ENCODE assay signal across 35 mouse cellular contexts in the genomic region with DNA sequence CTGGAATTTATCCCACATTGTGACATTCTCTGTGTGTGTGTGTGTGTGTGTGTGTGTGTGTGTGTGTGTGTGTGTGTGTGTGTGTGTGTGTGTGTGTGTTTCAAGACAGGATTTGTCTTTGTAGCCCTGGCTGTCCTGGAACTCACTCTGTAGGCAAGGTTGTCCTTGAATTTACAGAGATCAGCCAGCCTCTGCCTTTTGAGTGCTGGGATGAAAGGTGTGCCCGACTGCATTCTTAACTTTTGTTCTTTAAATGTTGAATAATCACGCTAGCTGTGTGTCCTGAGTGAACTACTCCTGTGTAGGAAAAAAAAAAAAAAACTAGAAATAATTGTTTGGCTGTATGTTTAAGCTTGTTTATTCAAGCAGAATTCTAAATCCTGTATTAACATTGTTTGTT.
"Had no signal": no experiment of that assay in that cellular context is flagged by ENCODE, and none has a peak within 500 bp of the region (broad histone marks: within the 10 kb centered on the region; RNA-seq: fewer than 3 reads in every experiment).

No protein-coding gene starts in this region.

- H3K36me3 ChIP-seq: hindbrain, embryonic 13.5 days; hindbrain, embryonic 15.5 days had no signal

- H3K4me2 ChIP-seq: heart, embryonic 11.5 days; heart, embryonic 12.5 days; heart, embryonic 13.5 days; heart, embryonic 15.5 days; hindbrain, embryonic 12.5 days; hindbrain, embryonic 13.5 days; hindbrain, embryonic 14.5 days; hindbrain, embryonic 15.5 days; intestine, embryonic 15.5 days had no signal

- H3K27me3 ChIP-seq: heart, embryonic 12.5 days; heart, embryonic 13.5 days; heart, embryonic 15.5 days; hindbrain, embryonic 12.5 days; hindbrain, embryonic 13.5 days; hindbrain, embryonic 15.5 days; intestine, embryonic 15.5 days had no signal

- H3K9me3 ChIP-seq: heart, embryonic 10.5 days; heart, embryonic 12.5 days; heart, embryonic 13.5 days; heart, embryonic 15.5 days; hindbrain, embryonic 10.5 days; hindbrain, embryonic 12.5 days; hindbrain, embryonic 13.5 days; hindbrain, embryonic 15.5 days; intestine, embryonic 15.5 days had no signal

- DNase-seq: heart, postnatal 10 days; heart, postnatal 14 days; heart, postnatal 36 days; heart, postnatal 4 days; kidney, adult 11 months; kidney, adult 18-20 months; kidney, adult 2 months; kidney, adult 8-10 months; kidney, adult 9 months; kidney, postnatal 10 days; kidney, postnatal 14 days; kidney, postnatal 25 days; kidney, postnatal 36 days; kidney, postnatal 4 days; layer of hippocampus, adult 9-11 months; layer of hippocampus, postnatal 36 days had no signal

- H3K4me3 ChIP-seq: heart, embryonic 10.5 days; heart, embryonic 12.5 days; heart, embryonic 13.5 days; heart, embryonic 15.5 days; hindbrain, embryonic 10.5 days; hindbrain, embryonic 12.5 days; hindbrain, embryonic 13.5 days; hindbrain, embryonic 15.5 days; intestine, embryonic 15.5 days; layer of hippocampus, adult 2 months; left cerebral cortex, adult 2 months had no signal

- ATAC-seq: hindbrain, embryonic 16.5 days; hindbrain, postnatal 0 days; inflammation-experienced regulatory T-cells, adult 6 months; intestine, embryonic 15.5 days; intestine, embryonic 16.5 days; intestine, postnatal 0 days had no signal

- H3K9ac ChIP-seq: heart, embryonic 12.5 days; heart, embryonic 13.5 days; heart, embryonic 15.5 days; hindbrain, embryonic 12.5 days; hindbrain, embryonic 13.5 days; hindbrain, embryonic 14.5 days; hindbrain, embryonic 15.5 days; intestine, embryonic 15.5 days had no signal

- H3K4me1 ChIP-seq: heart, embryonic 10.5 days; heart, embryonic 12.5 days; heart, embryonic 13.5 days; heart, embryonic 15.5 days; hindbrain, embryonic 10.5 days; hindbrain, embryonic 12.5 days; hindbrain, embryonic 13.5 days; hindbrain, embryonic 15.5 days; intestine, embryonic 15.5 days had no signal

- H3K27ac ChIP-seq: heart, embryonic 10.5 days; heart, embryonic 13.5 days; heart, embryonic 15.5 days; hindbrain, embryonic 10.5 days; hindbrain, embryonic 12.5 days; hindbrain, embryonic 13.5 days; hindbrain, embryonic 14.5 days; hindbrain, embryonic 15.5 days; hindbrain, postnatal 0 days; intestine, embryonic 15.5 days; kidney, postnatal 0 days; layer of hippocampus, adult 2 months; left cerebral cortex, adult 2 months had no signal
